Mouse (Mus musculus): Measurements from ENCODE around the gene Ccdc194. TPM values are rescaled to one million over a fixed set of nuclear protein-coding genes. Genes with fewer than 3 reads are reported as not detected.
A peak's percentile ranks its signal among the peaks of the same experiment; 100 is the strongest.

Ccdc194 gene
- total and polyA plus RNA-seq, 3 experiments = 0.10 TPM; not detected in 2

- no peaks in the 10 kb centered on the region for H3K79me2 ChIP-seq (replicated peaks; ENCODE audit: control insufficient read depth, insufficient read depth, low read length)
- WGBS = 93% methylated on average over 7 of the region's 7 CpGs
- peaks cover 4% of the 10 kb centered on the region for H3K4me1 ChIP-seq (ENCODE audit: control insufficient read depth, insufficient read depth, low read length)
- TF ChIP-seq POLR2A (IDR thresholded peaks at IDR 0.05; ENCODE audit: insufficient read depth, low read depth, low read length) (no peak), CTCF (IDR thresholded peaks at IDR 0.05) (no peak), EP300 (IDR thresholded peaks at IDR 0.05; ENCODE audit: insufficient read depth, low read depth, low read length) (no peak)
- H3K4me3 ChIP-seq = no peak overlapping the region
- H3K9ac ChIP-seq (ENCODE audit: low read depth, low read length) = no peak overlapping the region
- no peaks in the 10 kb centered on the region for H3K36me3 ChIP-seq (ENCODE audit: control insufficient read depth, insufficient read depth, low read length)
- H3K27me3 ChIP-seq (ENCODE audit: control insufficient read depth, insufficient read depth, low read length) = no peaks in the 10 kb centered on the region
- DNase-seq = no peak
- H3K27ac ChIP-seq = no peak overlapping the region
- intact Hi-C loops (cut with DNase I) = no loop called here
Observed at GRCm38 (mm10) chr8:71547590-71547989, 22.1 kb upstream of the Ccdc194 start.

GRCm38 (mm10) chr8:71545053-71545452 lies 19.5 kb upstream of the Ccdc194 start:
- 91% methylated on average over 11 of the region's 11 CpGs for WGBS
- H3K9ac ChIP-seq (ENCODE audit: low read depth, low read length) = no peak overlapping the region
- no peak for DNase-seq

GRCm38 (mm10) chr8:71543755-71544154 lies 18.2 kb upstream of the Ccdc194 start:
- intact Hi-C loops (cut with DNase I) = no loop called here
- Histone ChIP-seq H3K4me1 (ENCODE audit: control insufficient read depth, insufficient read depth, low read length) (peaks cover 4% of the 10 kb centered on the region), H3K79me2 (replicated peaks; ENCODE audit: control insufficient read depth, insufficient read depth, low read length) (no peaks in the 10 kb centered on the region), H3K9ac (ENCODE audit: low read depth, low read length) (no peak overlapping the region), H3K36me3 (ENCODE audit: control insufficient read depth, insufficient read depth, low read length) (no peaks in the 10 kb centered on the region), H3K27ac (no peak overlapping the region), H3K4me3 (peak overlapping the region; percentile 85), H3K27me3 (ENCODE audit: control insufficient read depth, insufficient read depth, low read length) (no peaks in the 10 kb centered on the region)
- no peak for DNase-seq
- TF ChIP-seq POLR2A (IDR thresholded peaks at IDR 0.05; ENCODE audit: insufficient read depth, low read depth, low read length) (no peak), CTCF (IDR thresholded peaks at IDR 0.05) (no peak), EP300 (IDR thresholded peaks at IDR 0.05; ENCODE audit: insufficient read depth, low read depth, low read length) (no peak)
- WGBS = 82% methylated on average over 9 of the region's 9 CpGs

More at GRCm38 (mm10) chr8:71545053-71545452, 19.5 kb upstream of the Ccdc194 start:
- Histone ChIP-seq H3K36me3 (ENCODE audit: control insufficient read depth, insufficient read depth, low read length) (no peaks in the 10 kb centered on the region), H3K4me3 (no peak overlapping the region), H3K4me1 (ENCODE audit: control insufficient read depth, insufficient read depth, low read length) (peaks cover 4% of the 10 kb centered on the region), H3K79me2 (replicated peaks; ENCODE audit: control insufficient read depth, insufficient read depth, low read length) (no peaks in the 10 kb centered on the region), H3K27ac (no peak overlapping the region), H3K27me3 (ENCODE audit: control insufficient read depth, insufficient read depth, low read length) (no peaks in the 10 kb centered on the region)
- TF ChIP-seq POLR2A (IDR thresholded peaks at IDR 0.05; ENCODE audit: insufficient read depth, low read depth, low read length) (no peak), CTCF (IDR thresholded peaks at IDR 0.05) (no peak)
- intact Hi-C loops (cut with DNase I) = no loop called here

GRCm38 (mm10) chr8:71542632-71543343 lies 17.3 kb upstream of the Ccdc194 start, which contains the start of gene Mvb12a:
TSS of gene Mvb12a (plus strand) at chr8:71542922.
- no peaks in the 10 kb centered on the region for H3K79me2 ChIP-seq (replicated peaks; ENCODE audit: control insufficient read depth, insufficient read depth, low read length)
- WGBS = under 1% methylated on average over 55 of the region's 55 CpGs
- peak within 1 kb of the TSS; percentile 75 for H3K9ac ChIP-seq (ENCODE audit: low read depth, low read length)
- H3K27me3 ChIP-seq (ENCODE audit: control insufficient read depth, insufficient read depth, low read length) = no peaks in the 10 kb centered on the region
- peaks cover 7% of the 10 kb centered on the region for H3K4me1 ChIP-seq (ENCODE audit: control insufficient read depth, insufficient read depth, low read length)
- intact Hi-C loops (cut with DNase I) = no loop called here
- H3K36me3 ChIP-seq (ENCODE audit: control insufficient read depth, insufficient read depth, low read length) = no peaks in the 10 kb centered on the region
- no peak for TF ChIP-seq CTCF (IDR thresholded peaks at IDR 0.05)
- peak; percentile 74 for TF ChIP-seq POLR2A (IDR thresholded peaks at IDR 0.05; ENCODE audit: insufficient read depth, low read depth, low read length)
- H3K4me3 ChIP-seq = peak within 1 kb of the TSS; percentile 85
- DNase-seq = peak; percentile 95 to 97
- peak within 1 kb of the TSS; percentile 85 for H3K27ac ChIP-seq

- WGBS = 3% methylated on average over 37 of the region's 37 CpGs
- Histone ChIP-seq H3K27me3 (ENCODE audit: control insufficient read depth, insufficient read depth, low read length) (no peaks in the 10 kb centered on the region), H3K9ac (ENCODE audit: low read depth, low read length) (peak within 1 kb of the TSS; percentile 78), H3K36me3 (ENCODE audit: control insufficient read depth, insufficient read depth, low read length) (no peaks in the 10 kb centered on the region), H3K4me1 (ENCODE audit: control insufficient read depth, insufficient read depth, low read length) (peaks cover 5% of the 10 kb centered on the region; the same call in 1 of the 2 replicates), H3K4me3 (peak within 1 kb of the TSS; percentile 80), H3K27ac (peak within 1 kb of the TSS; percentile 95), H3K79me2 (replicated peaks; ENCODE audit: control insufficient read depth, insufficient read depth, low read length) (no peaks in the 10 kb centered on the region)
- DNase-seq = peak; percentile 89 to 93
- intact Hi-C loops (cut with DNase I) = no loop called here
- 0 out of 2 replicates have a peak, but pooled peaks have one; percentile 30 for TF ChIP-seq EP300 (IDR thresholded peaks at IDR 0.05; ENCODE audit: insufficient read depth, low read depth, low read length)
- peak; percentile 76 for TF ChIP-seq POLR2A (IDR thresholded peaks at IDR 0.05; ENCODE audit: insufficient read depth, low read depth, low read length)
- TF ChIP-seq CTCF (IDR thresholded peaks at IDR 0.05) = peak; percentile 12; the same call in 1 of the 2 replicates
Observed at GRCm38 (mm10) chr8:71537028-71537867, 11.7 kb upstream of the Ccdc194 start, which contains the start of gene Bst2. TSS of gene Bst2 (minus strand) at chr8:71537456.

All from heart, adult 2 months (tissue).